Mouse (Mus musculus) heart, postnatal 0 days (tissue): ENCODE measurements at regions not wholly inside any gene's neighbourhood (a gene's known extent, or its start where the extent isn't known, plus 50 kb on each side); places are given as distances from the start of the nearest gene placed in this dataset.

Experiments
- CTCF ChIP-seq: IDR thresholded peaks from 2 replicates; pipeline ENCODE4 v1.5.1; 2016; ENCODE audit warnings: antibody characterized with exemption, control low read depth, low read depth
- EP300 ChIP-seq: IDR thresholded peaks from 2 replicates; pipeline ENCODE4 v1.6.1; 2016; ENCODE audit warnings: antibody characterized with exemption, low read depth

- no peak for TF ChIP-seq CTCF
- TF ChIP-seq EP300 = no peak
These were observed 113.4 kb upstream of the Htr2a start for GRCm38 (mm10) chr14:74527246-74527645.
